Mouse (Mus musculus) limb, embryonic 13.5 days (tissue): ENCODE measurements at regions not wholly inside any gene's neighbourhood (a gene's known extent, or its start where the extent isn't known, plus 50 kb on each side); places are given as distances from the start of the nearest gene placed in this dataset.

Experiments used
- ATAC-seq: fragments of 200-750 bp; cut with Nextera tagmentation; 2 replicates; pipeline ENCODE4 v1.8.0; 2017; ENCODE audit warnings: low read depth, moderate number of reproducible peaks, moderate TSS enrichment; ENCODE audit not compliant: low FRiP score
- H3K27ac ChIP-seq: fragments of 300-500 bp; sonication (generic); 2 replicates; pipeline ENCODE4 v1.5.1; 2015; ENCODE audit warnings: inconsistent platforms, mild to moderate bottlenecking, moderate library complexity
- H3K27me3 ChIP-seq: fragments of 300-500 bp; sonication (generic); 2 replicates; pipeline ENCODE4 v1.6.1; 2015; ENCODE audit warnings: mild to moderate bottlenecking, inconsistent platforms
- H3K36me3 ChIP-seq: fragments of 300-500 bp; sonication (generic); 2 replicates; pipeline ENCODE4 v1.6.1; 2015; ENCODE audit warnings: inconsistent platforms, mild to moderate bottlenecking, moderate library complexity
- H3K4me1 ChIP-seq: fragments of 300-500 bp; sonication (generic); 2 replicates; pipeline ENCODE4 v1.6.1; 2015; ENCODE audit warnings: inconsistent platforms
- H3K4me2 ChIP-seq: fragments of 300-500 bp; sonication (generic); replicated peaks from 2 replicates; pipeline ENCODE4 v1.6.1; 2015; ENCODE audit warnings: inconsistent platforms, mild to moderate bottlenecking, moderate library complexity
- H3K4me3 ChIP-seq: fragments of 300-500 bp; sonication (generic); 2 replicates; pipeline ENCODE4 v1.5.1; 2015; ENCODE audit warnings: moderate library complexity, mild to moderate bottlenecking, inconsistent platforms
- H3K9ac ChIP-seq: fragments of 300-500 bp; sonication (generic); 2 replicates; pipeline ENCODE4 v1.6.1; 2015; ENCODE audit warnings: mild to moderate bottlenecking, inconsistent platforms
- H3K9me3 ChIP-seq: fragments of 300-500 bp; sonication (generic); 2 replicates; pipeline ENCODE4 v1.6.1; 2016; ENCODE audit warnings: inconsistent platforms
- WGBS: fragments of 180-500 bp; shearing (Covaris S2); methylation state at CpG from one replicate; pipeline ENCODE4 v1.1.7; 2015; 5-methylcytosine and 5-hydroxymethylcytosine counted together

DNA sequence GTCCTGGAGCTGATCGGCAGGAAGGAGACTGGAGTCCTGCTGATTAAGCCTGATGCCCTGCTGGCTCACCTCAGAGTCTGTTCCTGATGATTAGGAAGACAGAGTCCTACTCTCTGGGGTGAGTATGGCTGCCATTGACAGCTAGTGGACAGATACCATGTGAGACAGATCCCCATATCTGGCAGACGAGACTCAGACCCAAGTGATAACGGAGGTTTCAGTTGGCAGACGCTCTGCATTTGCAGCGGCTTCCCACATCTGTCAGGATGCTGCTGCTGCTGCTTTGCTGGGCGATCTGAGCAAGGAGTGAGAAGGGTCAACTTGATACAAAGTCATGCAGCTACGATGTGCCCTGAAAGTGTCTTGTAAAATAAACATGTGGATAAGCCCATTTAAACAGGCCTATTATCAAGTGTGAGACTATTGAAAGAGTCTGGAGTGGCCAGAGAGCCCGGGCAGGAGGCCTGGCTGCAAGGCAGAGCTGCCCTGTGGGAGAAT, 98.1 kb upstream of the Cops8 start:
- no peak for ATAC-seq
- WGBS: 23% methylated on average over 8 of the region's 8 CpGs
- Histone ChIP-seq H3K9me3 (0 out of 2 replicates have a peak, but pooled peaks cover 3% of the 10 kb centered on the region), H3K27ac (no peak overlapping the region), H3K4me2 (no peak overlapping the region), H3K27me3 (no peaks in the 10 kb centered on the region), H3K36me3 (no peaks in the 10 kb centered on the region; the same call in 1 of the 2 replicates), H3K9ac (no peak overlapping the region), H3K4me3 (no peak overlapping the region), H3K4me1 (peaks cover 37% of the 10 kb centered on the region)

DNA sequence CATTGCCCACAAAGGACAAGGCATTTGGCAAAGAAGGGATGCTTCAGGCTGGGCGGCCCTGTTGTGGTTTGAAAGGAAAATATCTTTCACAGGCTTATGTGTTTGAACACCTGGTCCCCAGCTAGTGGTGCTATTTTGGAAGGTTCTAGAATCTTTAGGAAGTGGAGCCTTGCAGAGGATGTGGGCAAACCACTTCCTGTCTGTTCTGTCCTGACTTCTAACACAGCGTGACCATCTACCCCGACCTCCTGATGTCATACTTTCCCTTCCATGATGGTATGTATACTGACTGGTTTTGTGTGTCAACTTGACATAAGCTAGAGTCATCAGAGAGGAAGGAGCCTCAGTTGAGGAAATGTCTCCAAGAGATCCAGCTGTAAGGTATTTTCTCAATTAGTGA, 97.2 kb upstream of the Cops8 start:
- Histone ChIP-seq H3K9ac (no peak overlapping the region), H3K36me3 (no peaks in the 10 kb centered on the region), H3K4me2 (no peak overlapping the region), H3K4me3 (no peak overlapping the region), H3K27me3 (no peaks in the 10 kb centered on the region), H3K27ac (no peak overlapping the region), H3K4me1 (peaks cover 37% of the 10 kb centered on the region), H3K9me3 (no peaks in the 10 kb centered on the region)
- no peak for ATAC-seq
- 93% methylated on average over 3 of the region's 3 CpGs for WGBS

- Histone ChIP-seq H3K4me1 (peaks cover 37% of the 10 kb centered on the region), H3K9me3 (no peaks in the 10 kb centered on the region)
Measured at GRCm38 (mm10) chr1:90506582-90506981, 96.2 kb upstream of the Cops8 start.

DNA sequence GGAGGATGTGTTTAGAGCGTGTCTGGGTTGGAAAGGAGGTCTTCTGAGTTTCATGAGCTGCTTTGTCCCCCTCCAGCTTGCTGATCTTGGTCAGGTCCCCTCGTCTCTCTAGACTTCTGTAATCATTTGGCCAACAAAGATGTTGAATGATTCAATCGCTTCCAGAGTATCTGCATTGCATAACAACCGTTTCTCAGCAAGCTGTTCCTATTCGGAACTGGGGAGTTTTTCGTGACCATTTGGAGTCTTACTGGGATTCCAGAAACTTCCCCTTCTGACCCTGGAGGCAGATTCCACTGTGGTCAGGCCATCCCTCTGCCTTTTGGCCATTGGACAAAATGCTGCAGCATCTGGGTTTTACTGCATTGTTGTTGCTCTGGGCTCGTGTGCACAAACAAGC, 93.4 kb upstream of the Cops8 start:
- Histone ChIP-seq H3K36me3 (no peaks in the 10 kb centered on the region), H3K4me2 (no peak overlapping the region), H3K27me3 (no peaks in the 10 kb centered on the region), H3K4me1 (peaks cover 36% of the 10 kb centered on the region), H3K9me3 (peaks cover 5% of the 10 kb centered on the region; the same call in 1 of the 2 replicates), H3K4me3 (no peak overlapping the region), H3K9ac (no peak overlapping the region), H3K27ac (no peak overlapping the region)
- WGBS: 88% methylated on average over 7 of the region's 7 CpGs
- ATAC-seq: no peak

More at GRCm38 (mm10) chr1:90506582-90506981, 96.2 kb upstream of the Cops8 start:
- Histone ChIP-seq H3K4me3 (no peak overlapping the region), H3K27ac (0 out of 2 replicates have a peak overlapping the region, but pooled peaks have one; percentile 15), H3K9ac (no peak overlapping the region), H3K36me3 (no peaks in the 10 kb centered on the region), H3K4me2 (no peak overlapping the region), H3K27me3 (no peaks in the 10 kb centered on the region)
- no peak for ATAC-seq
- 45% methylated on average over 9 of the region's 9 CpGs for WGBS

- H3K36me3 ChIP-seq: no peaks in the 10 kb centered on the region
- H3K9me3 ChIP-seq: peaks cover 5% of the 10 kb centered on the region; the same call in 1 of the 2 replicates
- H3K9ac ChIP-seq: no peak overlapping the region
- no peak for ATAC-seq
- 61% methylated on average over 4 of the region's 4 CpGs for WGBS
- H3K4me3 ChIP-seq: no peak overlapping the region
- no peaks in the 10 kb centered on the region for H3K27me3 ChIP-seq
- H3K4me1 ChIP-seq: peaks cover 17% of the 10 kb centered on the region
- no peak overlapping the region for H3K27ac ChIP-seq
- H3K4me2 ChIP-seq: no peak overlapping the region
Measured at GRCm38 (mm10) chr1:90513442-90514070, 89.2 kb upstream of the Cops8 start.

DNA sequence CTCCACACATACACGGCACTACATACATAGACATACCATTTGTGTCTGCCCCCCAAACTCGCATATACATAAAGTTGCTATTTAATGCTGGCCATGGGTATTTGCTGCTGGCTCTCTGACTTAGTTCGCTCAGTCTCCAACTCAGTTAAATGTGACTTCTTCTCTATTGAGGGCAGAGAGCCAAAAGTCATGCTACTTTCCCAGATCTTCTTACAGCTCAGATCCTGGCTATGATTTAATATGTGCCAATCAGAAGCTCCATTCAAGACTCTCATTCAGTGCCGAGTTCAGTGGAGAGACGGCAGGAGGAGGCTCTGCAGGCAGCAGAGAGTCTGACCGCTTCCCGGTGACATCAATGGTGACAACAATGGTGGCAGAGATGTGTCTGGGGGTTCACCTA, 88.6 kb upstream of the Cops8 start:
- no peak overlapping the region for H3K4me3 ChIP-seq
- no peaks in the 10 kb centered on the region for H3K36me3 ChIP-seq
- H3K27me3 ChIP-seq: no peaks in the 10 kb centered on the region
- H3K9me3 ChIP-seq: peaks cover 5% of the 10 kb centered on the region; the same call in 1 of the 2 replicates
- no peak overlapping the region for H3K4me2 ChIP-seq
- no peak overlapping the region for H3K9ac ChIP-seq
- H3K4me1 ChIP-seq: peaks cover 24% of the 10 kb centered on the region
- WGBS: 74% methylated on average over 7 of the region's 7 CpGs
- ATAC-seq: no peak
- H3K27ac ChIP-seq: no peak overlapping the region

- Histone ChIP-seq H3K27me3 (no peaks in the 10 kb centered on the region), H3K27ac (peak overlapping the region; percentile 75; the same call in 1 of the 2 replicates), H3K4me2 (no peak overlapping the region), H3K4me3 (no peak overlapping the region), H3K9ac (no peak overlapping the region), H3K9me3 (no peaks in the 10 kb centered on the region), H3K4me1 (peaks cover 45% of the 10 kb centered on the region), H3K36me3 (no peaks in the 10 kb centered on the region)
- WGBS: 53% methylated on average over 9 of the region's 9 CpGs
- ATAC-seq: 0 out of 2 replicates have a peak, but pooled peaks have one; percentile 51
Measured at GRCm38 (mm10) chr1:90518584-90519265, 84.1 kb upstream of the Cops8 start.

DNA sequence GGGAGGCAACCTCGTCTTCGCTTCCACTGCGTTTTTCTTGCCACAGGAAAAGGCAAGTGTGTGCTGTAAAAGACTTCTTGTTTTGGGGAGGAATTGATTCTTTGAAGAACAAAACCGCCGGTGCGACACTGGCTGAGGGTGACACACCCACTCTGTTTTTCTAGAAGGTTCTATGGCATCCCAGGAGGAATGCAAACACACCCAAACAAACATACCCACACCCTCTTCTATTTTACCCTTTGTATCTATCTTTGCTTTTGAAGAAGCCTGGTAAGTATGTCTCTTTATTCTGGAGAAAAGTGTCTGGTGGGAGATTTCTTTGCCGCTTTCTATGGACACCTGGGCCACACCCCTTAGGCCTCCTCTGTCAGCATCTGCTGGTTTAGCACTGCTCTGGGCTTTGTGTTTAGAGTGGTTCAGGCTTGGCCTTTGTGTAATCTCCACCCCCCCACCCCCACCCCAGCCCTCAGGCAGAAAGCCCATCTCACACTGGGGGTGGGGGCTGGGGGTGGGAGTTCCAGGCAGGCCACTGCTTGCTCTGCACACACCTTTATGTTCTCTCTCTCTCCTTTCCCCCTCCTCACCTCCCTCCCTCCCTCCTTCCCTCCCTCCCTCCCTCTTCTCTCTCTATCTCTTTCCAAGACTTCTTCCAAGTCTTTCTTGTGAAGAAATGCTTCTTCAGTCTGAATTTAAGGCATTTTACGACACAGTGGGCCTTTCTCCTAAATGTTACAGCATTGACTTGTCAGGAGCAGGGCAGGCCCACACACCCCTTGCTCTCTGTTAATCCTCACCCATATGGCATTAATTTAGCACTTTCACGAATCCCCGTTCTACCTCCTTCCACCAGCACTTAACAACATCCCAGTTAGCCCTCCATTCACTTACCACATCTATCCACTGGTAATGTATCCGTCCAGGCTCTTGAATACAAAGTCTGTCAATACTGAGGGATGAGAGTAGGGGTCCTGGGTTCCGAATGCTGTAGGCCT, 83.2 kb upstream of the Cops8 start:
- peak; percentile 73 for ATAC-seq
- H3K27me3 ChIP-seq: no peaks in the 10 kb centered on the region
- WGBS: 48% methylated on average over 12 of the region's 12 CpGs
- no peaks in the 10 kb centered on the region for H3K9me3 ChIP-seq
- H3K4me1 ChIP-seq: peaks cover 38% of the 10 kb centered on the region
- H3K4me3 ChIP-seq: no peak overlapping the region
- peak overlapping the region; percentile 75; the same call in 1 of the 2 replicates for H3K27ac ChIP-seq
- no peak overlapping the region for H3K9ac ChIP-seq
- no peak overlapping the region for H3K4me2 ChIP-seq
- no peaks in the 10 kb centered on the region for H3K36me3 ChIP-seq

DNA sequence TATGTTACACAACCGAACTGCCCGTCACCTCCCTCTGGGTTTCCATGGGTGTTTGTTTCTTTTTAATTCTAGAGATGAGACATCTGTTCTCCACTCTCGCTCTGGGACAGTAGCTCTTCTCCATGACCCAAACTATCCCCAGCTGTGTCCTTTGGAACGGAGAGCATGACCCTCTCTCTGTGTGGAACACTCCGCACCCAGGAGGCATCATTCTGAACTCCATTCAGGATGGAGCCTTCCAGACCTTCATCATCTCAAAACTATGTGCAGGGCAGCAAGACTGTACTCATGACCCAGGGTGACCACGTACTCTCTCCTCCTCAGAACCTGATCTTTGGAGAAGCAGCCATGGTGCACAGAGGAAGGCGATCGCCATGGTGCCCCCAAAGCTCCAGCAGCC, 80.5 kb upstream of the Cops8 start:
- Histone ChIP-seq H3K9me3 (no peaks in the 10 kb centered on the region), H3K27me3 (no peaks in the 10 kb centered on the region), H3K4me3 (no peak overlapping the region), H3K27ac (no peak overlapping the region), H3K4me1 (peaks cover 46% of the 10 kb centered on the region), H3K36me3 (no peaks in the 10 kb centered on the region), H3K4me2 (no peak overlapping the region), H3K9ac (no peak overlapping the region)
- WGBS: 88% methylated on average over 8 of the region's 8 CpGs
- no peak for ATAC-seq

DNA sequence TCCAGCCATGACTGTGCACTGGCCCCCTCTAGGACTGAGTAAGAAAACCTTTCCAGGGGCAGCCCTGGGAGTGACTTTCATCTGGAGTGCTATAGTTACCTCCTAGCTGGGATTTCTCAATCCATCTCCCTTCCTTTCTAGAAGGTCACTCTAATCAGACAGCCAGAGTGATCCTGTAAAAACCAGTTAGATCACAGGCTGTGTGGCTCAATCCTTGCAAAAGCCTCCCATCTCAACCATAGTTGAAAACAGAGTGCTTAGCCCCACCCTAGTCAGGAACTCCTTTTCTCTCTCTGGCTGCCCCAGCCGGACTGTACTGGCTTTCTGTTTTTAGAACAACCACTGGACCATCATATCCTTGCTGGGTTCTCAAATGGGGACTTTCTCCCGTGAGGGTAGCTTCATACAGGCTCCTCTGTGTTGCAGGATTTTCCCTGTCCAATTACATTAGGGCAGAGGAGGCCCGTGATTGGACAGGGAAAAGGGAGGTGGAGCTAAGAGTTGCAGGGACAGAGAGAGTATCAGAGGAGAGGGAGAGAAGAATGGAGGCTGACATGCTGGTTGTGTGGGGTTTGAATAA, 78.0 kb upstream of the Cops8 start:
- no peaks in the 10 kb centered on the region for H3K9me3 ChIP-seq
- H3K4me2 ChIP-seq: no peak overlapping the region
- no peak overlapping the region for H3K9ac ChIP-seq
- 39% methylated on average over 3 of the region's 3 CpGs for WGBS
- no peaks in the 10 kb centered on the region for H3K27me3 ChIP-seq
- no peak overlapping the region for H3K4me3 ChIP-seq
- no peak overlapping the region for H3K27ac ChIP-seq
- peaks cover 34% of the 10 kb centered on the region for H3K4me1 ChIP-seq
- H3K36me3 ChIP-seq: no peaks in the 10 kb centered on the region
- ATAC-seq: no peak

GRCm38 (mm10) chr1:90526311-90526710, 76.5 kb upstream of the Cops8 start:
- no peak overlapping the region for H3K9ac ChIP-seq
- no peak overlapping the region for H3K4me2 ChIP-seq
- peaks cover 19% of the 10 kb centered on the region for H3K4me1 ChIP-seq
- no peaks in the 10 kb centered on the region for H3K36me3 ChIP-seq
- H3K27me3 ChIP-seq: no peaks in the 10 kb centered on the region
- no peaks in the 10 kb centered on the region for H3K9me3 ChIP-seq
- WGBS: 72% methylated on average over 7 of the region's 7 CpGs
- no peak for ATAC-seq
- no peak overlapping the region; the same call in 1 of the 2 replicates for H3K27ac ChIP-seq
- no peak overlapping the region for H3K4me3 ChIP-seq
